Mouse (Mus musculus) midbrain, embryonic 11.5 days (tissue): ENCODE data around the gene Tsen34. TPM values are rescaled to one million over a fixed set of nuclear protein-coding genes. Genes with fewer than 3 reads are reported as not detected.
"Not testable (repeated sequence)": the region's sequence is repeated elsewhere in the genome, so short reads cannot be mapped to it uniquely, and the experiment has no call there.

Experiments
- ATAC-seq: fragments of 200-750 bp; cut with Nextera tagmentation; 2 replicates; pipeline ENCODE4 v1.8.0; 2017; ENCODE audit warnings: moderate TSS enrichment, moderate library complexity; ENCODE audit not compliant: low FRiP score
- DNase-seq: peaks from one replicate; pipeline ENCODE4 v3.0.0; 2015; ENCODE audit warnings: low spot score; ENCODE audit errors: missing footprints
- H3K27ac ChIP-seq: fragments of 300-500 bp; sonication (generic); 2 replicates; pipeline ENCODE4 v1.5.1; 2014; ENCODE audit warnings: low read depth, low read length
- H3K27me3 ChIP-seq: fragments of 300-500 bp; sonication (generic); 2 replicates; pipeline ENCODE4 v1.6.1; 2014; ENCODE audit warnings: mild to moderate bottlenecking, low read length, moderate library complexity, mixed read lengths; ENCODE audit not compliant: control insufficient read depth, insufficient read depth
- H3K36me3 ChIP-seq: fragments of 300-500 bp; sonication (generic); 2 replicates; pipeline ENCODE4 v1.6.1; 2014; ENCODE audit warnings: mild to moderate bottlenecking, low read length, moderate library complexity, mixed read lengths; ENCODE audit not compliant: control insufficient read depth, insufficient read depth
- H3K4me1 ChIP-seq: fragments of 300-500 bp; sonication (generic); 2 replicates; pipeline ENCODE4 v1.6.1; 2014; ENCODE audit warnings: low read length; ENCODE audit not compliant: control insufficient read depth, insufficient read depth
- H3K4me2 ChIP-seq: fragments of 300-500 bp; sonication (generic); 2 replicates; pipeline ENCODE4 v1.6.1; 2014; ENCODE audit warnings: mild to moderate bottlenecking, moderate library complexity
- H3K4me3 ChIP-seq: fragments of 300-500 bp; sonication (generic); 2 replicates; pipeline ENCODE4 v1.5.1; 2014; ENCODE audit warnings: low read depth, low read length
- H3K9ac ChIP-seq: fragments of 300-500 bp; sonication (generic); 2 replicates; pipeline ENCODE4 v1.6.1; 2014; ENCODE audit warnings: low read length
- H3K9me3 ChIP-seq: fragments of 300-500 bp; sonication (generic); 2 replicates; pipeline ENCODE4 v1.6.1; 2016; ENCODE audit warnings: low read length; ENCODE audit not compliant: control insufficient read depth
- WGBS: fragments of 180-500 bp; shearing (Covaris S2); extraction: QIAGEN DNeasy Blood & Tissue Kit; methylation state at CpG from one replicate; pipeline ENCODE4 v1.1.7; 2014; 5-methylcytosine and 5-hydroxymethylcytosine counted together
- polyA plus RNA-seq: library from polyadenylated mRNA; unstranded; fragments of >200 nt; fragmentation: Nextera tagmentation; extraction: Ambion mirVana; gene quantifications from 2 replicates; pipeline ENCODE4 v1.2.1, GENCODE M21; 2014

The Tsen34 gene
- polyA plus RNA-seq, 1 experiment from 2014 or later: 222 TPM

GRCm38 (mm10) chr7:3707568-3708413 is 15.1 kb downstream of the Tsen34 start:
- Histone ChIP-seq H3K27ac (no peak overlapping the region), H3K4me3 (no peak overlapping the region), H3K4me1 (peaks cover 10% of the 10 kb centered on the region), H3K4me2 (no peak overlapping the region), H3K9ac (no peak overlapping the region), H3K36me3 (peaks cover 9% of the 10 kb centered on the region; the same call in 1 of the 2 replicates), H3K27me3 (no peaks in the 10 kb centered on the region), H3K9me3 (no peaks in the 10 kb centered on the region)
- WGBS: 17% methylated on average over 7 of the region's 7 CpGs
- DNase-seq (no peak), ATAC-seq (no peak)

- H3K27me3 ChIP-seq, H3K4me3 ChIP-seq, H3K27ac ChIP-seq, H3K9ac ChIP-seq, H3K4me1 ChIP-seq, DNase-seq, ATAC-seq, H3K4me2 ChIP-seq, H3K36me3 ChIP-seq, H3K9me3 ChIP-seq: not testable (repeated sequence)
- WGBS: 45% methylated on average over 5 of the region's 5 CpGs
Measured at GRCm38 (mm10) chr7:3708447-3708980, 15.9 kb downstream of the Tsen34 start.

GRCm38 (mm10) chr7:3709000-3709399 is 16.3 kb downstream of the Tsen34 start:
- Histone ChIP-seq H3K4me3 (no peak overlapping the region), H3K4me2 (no peak overlapping the region), H3K4me1 (peaks cover 10% of the 10 kb centered on the region), H3K27me3 (no peaks in the 10 kb centered on the region), H3K27ac (no peak overlapping the region), H3K9me3 (no peaks in the 10 kb centered on the region), H3K36me3 (peaks cover 9% of the 10 kb centered on the region; the same call in 1 of the 2 replicates), H3K9ac (no peak overlapping the region)
- WGBS: 85% methylated on average over 1 of the region's 1 CpGs
- DNase-seq (no peak), ATAC-seq (no peak)

GRCm38 (mm10) chr7:3712264-3712942 is 19.7 kb downstream of the Tsen34 start:
- Histone ChIP-seq H3K4me1 (no peaks in the 10 kb centered on the region), H3K4me3 (no peak overlapping the region), H3K9me3 (no peaks in the 10 kb centered on the region), H3K27ac (no peak overlapping the region), H3K4me2 (no peak overlapping the region), H3K27me3 (no peaks in the 10 kb centered on the region), H3K36me3 (no peaks in the 10 kb centered on the region), H3K9ac (no peak overlapping the region)
- WGBS: 29% methylated on average over 5 of the region's 5 CpGs
- ATAC-seq (no peak), DNase-seq (no peak)

- no peak overlapping the region for H3K4me3 ChIP-seq
- H3K27me3 ChIP-seq: no peaks in the 10 kb centered on the region
- H3K9ac ChIP-seq: no peak overlapping the region
- no peaks in the 10 kb centered on the region for H3K9me3 ChIP-seq
- WGBS: 75% methylated on average over 1 of the region's 1 CpGs
- no peak for ATAC-seq
- H3K36me3 ChIP-seq: no peaks in the 10 kb centered on the region
- DNase-seq: no peak
- no peak overlapping the region for H3K4me2 ChIP-seq
- H3K4me1 ChIP-seq: no peaks in the 10 kb centered on the region
- no peak overlapping the region for H3K27ac ChIP-seq
Measured at GRCm38 (mm10) chr7:3715249-3715648, 22.6 kb downstream of the Tsen34 start.

- not testable (repeated sequence) for ATAC-seq, H3K27me3 ChIP-seq, H3K9ac ChIP-seq, DNase-seq, H3K27ac ChIP-seq, H3K4me1 ChIP-seq, H3K4me2 ChIP-seq, H3K9me3 ChIP-seq, H3K4me3 ChIP-seq, H3K36me3 ChIP-seq
- no CpG with 5 or more reads among the region's 3 CpGs for WGBS
Measured at GRCm38 (mm10) chr7:3720268-3720667, 27.6 kb downstream of the Tsen34 start, which contains the start of gene Pirb. TSS of gene Pirb (minus strand) at chr7:3720391.

- not testable (repeated sequence) for H3K36me3 ChIP-seq, H3K27me3 ChIP-seq, H3K4me3 ChIP-seq, DNase-seq, ATAC-seq, H3K4me2 ChIP-seq, H3K9ac ChIP-seq, H3K4me1 ChIP-seq, H3K9me3 ChIP-seq, H3K27ac ChIP-seq
Measured at GRCm38 (mm10) chr7:3725459-3725858, 32.8 kb downstream of the Tsen34 start.

- not testable (repeated sequence) for H3K27me3 ChIP-seq, H3K4me1 ChIP-seq, ATAC-seq, H3K27ac ChIP-seq, DNase-seq, H3K36me3 ChIP-seq, H3K9ac ChIP-seq, H3K4me3 ChIP-seq, H3K9me3 ChIP-seq, H3K4me2 ChIP-seq
- no CpG with 5 or more reads among the region's 1 CpGs for WGBS
Measured at GRCm38 (mm10) chr7:3732675-3733074, 40.0 kb downstream of the Tsen34 start.
